Mouse (Mus musculus) gastrocnemius, adult 8-10 months (tissue): ENCODE data around the gene Ppm1h. TPM values are rescaled to one million over a fixed set of nuclear protein-coding genes. Genes with fewer than 3 reads are reported as not detected.

Experiments used
- DNase-seq, 2 experiments: peaks; one replicate each; pipeline ENCODE4 v3.0.0; 2022; ENCODE audit warnings: low spot score in 2 of 2
- total RNA-seq, 4 experiments: library from RNA; stranded (reverse); gene quantifications; 2 replicates each; pipeline ENCODE4 v1.2.4; 2022

Ppm1h gene
- total RNA-seq, 4 experiments from 2014 or later: 1.2 to 3.1 (median 1.2) TPM

DNA sequence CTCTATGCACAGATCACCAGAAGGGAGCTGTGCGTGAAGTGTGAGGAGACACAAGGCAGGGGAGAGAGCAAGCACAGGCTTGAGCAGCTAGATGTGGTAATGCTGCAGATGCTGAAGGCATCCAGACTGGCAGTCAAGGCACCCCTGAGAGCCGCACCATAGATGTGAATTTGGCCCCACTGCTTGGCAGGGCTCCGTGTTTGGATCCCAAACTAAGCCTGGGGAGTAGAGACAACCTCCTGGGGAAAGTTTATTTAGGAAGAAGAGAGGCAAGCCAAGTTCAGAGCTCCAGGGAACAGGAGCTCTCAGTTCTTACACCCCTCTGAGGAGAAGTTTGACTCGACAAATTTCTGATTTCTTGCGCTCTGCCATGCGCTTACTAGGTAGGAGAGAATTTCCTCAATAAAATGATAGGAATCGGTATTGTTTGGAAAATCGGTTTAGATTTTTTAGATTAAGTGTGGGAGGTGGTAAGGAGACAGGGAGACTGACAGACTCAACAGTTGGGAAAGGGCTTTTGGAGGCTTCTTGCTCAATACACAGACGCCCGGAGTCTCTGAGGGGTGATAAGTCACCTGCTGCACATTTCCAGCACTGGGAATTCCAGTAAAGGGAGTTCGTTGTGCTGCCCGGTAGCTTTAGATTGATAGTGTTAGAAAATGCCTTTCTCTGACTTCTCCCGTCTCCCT, 89.8 kb downstream of the Ppm1h start:
- DNase-seq: no peak

DNA sequence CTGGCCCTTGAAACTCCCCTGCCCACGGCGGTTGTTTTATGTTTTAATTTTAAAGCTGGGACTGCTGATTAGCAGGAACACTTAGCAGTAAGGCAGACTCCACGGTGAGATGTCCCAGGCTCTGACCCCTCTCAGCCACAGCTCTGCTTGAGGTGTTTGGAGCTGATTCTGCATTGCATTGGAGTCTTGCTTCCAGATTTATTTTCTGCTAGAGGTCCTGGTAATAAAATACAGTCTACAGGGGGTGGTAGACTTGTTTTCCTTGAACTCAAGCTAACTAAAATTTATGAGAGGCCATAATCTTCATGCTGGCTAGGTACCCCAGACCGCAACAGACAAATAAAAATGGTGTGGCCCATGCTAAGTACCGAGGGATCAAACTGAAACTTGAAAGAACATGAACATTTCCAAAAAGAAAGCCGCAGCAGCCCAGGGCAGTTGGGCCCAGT, 90.4 kb downstream of the Ppm1h start:
- no peak for DNase-seq

DNA sequence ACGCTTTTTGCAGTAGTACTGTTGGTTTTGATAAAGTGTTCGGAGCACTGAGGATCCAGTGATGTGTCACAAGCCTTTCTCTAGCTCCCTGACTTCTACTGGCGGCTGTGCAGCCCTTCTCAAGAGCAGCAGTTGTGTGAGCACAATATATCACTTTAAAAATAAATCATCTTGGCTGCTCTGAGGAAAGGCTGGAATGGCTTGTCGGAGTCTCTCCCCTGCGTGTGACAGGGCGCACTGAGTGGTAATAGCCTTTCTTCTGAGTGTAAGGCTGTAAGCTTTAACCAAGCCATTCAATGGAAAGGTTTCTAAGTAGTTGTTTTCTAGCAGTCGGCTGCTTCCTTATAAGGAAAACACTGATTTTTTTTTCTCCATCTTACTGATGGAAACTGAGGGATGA, 91.8 kb downstream of the Ppm1h start:
- no peak for DNase-seq

DNA sequence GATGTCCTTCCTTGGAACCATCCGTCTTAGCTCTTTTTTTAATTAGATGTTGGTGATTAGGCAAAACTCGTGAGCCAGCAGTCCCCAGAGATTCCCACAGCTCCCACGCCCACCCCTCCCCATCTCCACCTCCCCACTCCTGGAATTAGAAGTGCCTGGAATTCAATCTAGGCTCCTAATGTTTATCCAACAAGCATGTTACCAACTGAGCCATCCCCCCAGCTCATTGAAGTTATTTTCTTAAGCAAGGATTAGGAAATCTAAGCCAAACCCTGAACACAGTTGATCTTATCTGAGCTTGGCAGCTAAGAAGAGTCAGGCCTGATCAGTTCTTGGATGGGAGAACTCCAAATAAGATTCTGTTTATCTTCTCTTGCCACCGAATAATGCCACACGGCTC, 92.4 kb downstream of the Ppm1h start:
- no peak for DNase-seq

- DNase-seq: no peak
Observed at GRCm38 (mm10) chr10:122774169-122774568, 95.6 kb downstream of the Ppm1h start.

- no peak for DNase-seq
Observed at GRCm38 (mm10) chr10:122777436-122777835, 98.9 kb downstream of the Ppm1h start.

DNA sequence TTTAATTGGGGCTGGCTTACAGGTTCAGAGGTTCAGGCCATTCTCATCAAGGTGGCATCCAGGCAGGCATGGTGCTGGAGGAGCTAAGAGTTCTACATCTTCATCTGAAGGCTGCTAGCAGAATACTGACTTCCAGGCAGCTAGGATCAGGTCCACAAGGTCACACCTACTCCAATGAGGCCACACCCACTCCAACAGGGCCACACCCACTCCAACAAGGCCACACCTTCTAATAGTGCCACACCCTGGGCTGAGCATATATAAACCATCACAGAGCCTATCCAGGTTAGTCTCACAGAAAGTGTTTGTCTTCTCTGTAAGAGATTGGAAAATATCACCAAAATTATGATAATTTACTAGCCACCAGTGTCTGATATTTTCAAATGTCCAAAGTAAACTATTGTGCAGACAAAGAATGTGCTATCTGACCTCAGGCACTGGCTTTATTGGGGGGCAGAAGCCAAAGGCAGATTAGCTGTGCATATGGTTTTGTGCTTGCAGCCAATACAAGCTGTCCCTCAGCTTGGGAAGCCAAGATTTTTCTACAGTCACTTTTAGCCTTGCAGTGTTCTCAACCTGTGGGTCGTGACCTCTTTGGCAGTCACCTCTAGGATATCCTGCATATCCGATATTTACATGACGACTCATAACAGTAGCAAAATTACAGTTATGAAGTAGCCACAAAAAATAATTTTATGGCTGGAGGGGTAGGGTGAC, 99.5 kb downstream of the Ppm1h start:
- no peak for DNase-seq

DNA sequence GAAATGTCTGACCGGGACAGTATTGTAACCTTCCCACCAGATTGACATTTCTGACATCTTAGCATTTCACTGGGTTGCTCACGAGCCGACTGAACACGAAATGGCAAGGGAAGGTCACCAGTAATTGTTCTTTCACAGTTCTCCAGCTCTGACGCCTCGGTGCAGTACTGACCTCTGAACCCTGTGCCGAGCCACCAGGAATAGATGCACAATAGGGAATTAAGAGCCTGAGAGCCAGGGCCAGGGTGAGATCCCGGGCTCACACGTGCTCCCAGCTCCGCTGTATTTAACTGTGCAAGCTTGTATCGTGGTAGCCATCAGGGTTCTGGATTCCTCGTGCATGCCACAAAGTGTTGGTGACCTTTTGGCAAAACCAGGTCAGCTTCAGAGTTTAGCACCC, 100.8 kb downstream of the Ppm1h start:
- no peak for DNase-seq

DNA sequence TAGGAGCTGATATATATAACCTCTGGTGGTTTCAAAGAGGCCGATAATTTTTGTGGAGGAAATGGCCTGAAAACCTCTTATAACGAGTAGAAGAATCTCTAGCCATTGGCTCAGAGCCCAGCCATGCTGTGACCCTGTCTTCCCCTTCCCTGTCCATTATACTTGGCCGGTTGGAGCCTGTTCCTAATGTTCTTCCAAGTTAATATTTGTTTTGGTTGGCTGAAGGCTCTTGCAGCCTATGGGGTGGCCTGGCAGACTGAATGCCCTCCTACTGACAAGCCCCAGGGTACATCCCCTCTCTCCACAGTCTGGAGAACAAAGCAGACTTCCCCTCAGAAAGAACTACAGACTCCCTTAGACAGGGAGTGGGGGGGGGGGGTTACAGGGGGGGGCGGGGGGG, 104.2 kb downstream of the Ppm1h start:
- no peak for DNase-seq

GRCm38 (mm10) chr10:122789648-122790170, 111.1 kb downstream of the Ppm1h start:
- DNase-seq: no peak

- DNase-seq: no peak
Observed at GRCm38 (mm10) chr10:122792021-122792966, 113.7 kb downstream of the Ppm1h start.

GRCm38 (mm10) chr10:122793193-122793592, 114.6 kb downstream of the Ppm1h start:
- no peak for DNase-seq

DNA sequence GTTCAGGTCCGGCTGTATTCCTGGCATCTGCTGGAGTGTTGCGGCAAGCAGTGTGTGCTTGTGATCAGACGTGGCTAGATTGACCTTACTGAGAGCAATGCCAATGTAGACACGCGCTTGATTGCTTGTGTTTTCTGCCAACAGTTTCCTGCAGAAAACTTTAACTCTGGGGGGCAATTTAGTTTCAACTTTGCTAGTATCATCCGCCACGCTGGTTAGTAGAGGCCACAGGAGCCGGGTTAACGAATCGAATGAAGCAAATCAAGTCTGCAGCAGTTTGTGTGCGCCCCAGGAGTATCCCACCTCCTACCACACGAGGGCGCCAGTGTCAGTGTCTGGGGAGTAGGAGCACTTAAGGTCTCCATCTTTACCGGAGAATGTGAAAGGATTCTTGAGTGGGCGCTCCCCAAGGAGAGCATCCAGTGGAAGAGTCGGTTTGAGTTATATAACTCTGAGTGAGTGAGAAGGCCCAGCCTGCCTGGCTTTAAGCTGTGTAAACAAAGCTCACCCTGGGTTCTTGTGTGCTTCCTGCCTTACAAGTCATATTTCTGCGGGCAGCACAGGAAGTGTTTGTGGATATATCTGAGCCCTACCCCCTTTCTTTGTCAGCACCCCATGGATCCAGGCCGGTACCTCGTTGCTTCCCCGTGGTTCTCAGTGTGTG, 115.8 kb downstream of the Ppm1h start:
- peak; percentile 22 to 43 for DNase-seq

GRCm38 (mm10) chr10:122797955-122798354, 119.4 kb downstream of the Ppm1h start:
- DNase-seq: no peak

DNA sequence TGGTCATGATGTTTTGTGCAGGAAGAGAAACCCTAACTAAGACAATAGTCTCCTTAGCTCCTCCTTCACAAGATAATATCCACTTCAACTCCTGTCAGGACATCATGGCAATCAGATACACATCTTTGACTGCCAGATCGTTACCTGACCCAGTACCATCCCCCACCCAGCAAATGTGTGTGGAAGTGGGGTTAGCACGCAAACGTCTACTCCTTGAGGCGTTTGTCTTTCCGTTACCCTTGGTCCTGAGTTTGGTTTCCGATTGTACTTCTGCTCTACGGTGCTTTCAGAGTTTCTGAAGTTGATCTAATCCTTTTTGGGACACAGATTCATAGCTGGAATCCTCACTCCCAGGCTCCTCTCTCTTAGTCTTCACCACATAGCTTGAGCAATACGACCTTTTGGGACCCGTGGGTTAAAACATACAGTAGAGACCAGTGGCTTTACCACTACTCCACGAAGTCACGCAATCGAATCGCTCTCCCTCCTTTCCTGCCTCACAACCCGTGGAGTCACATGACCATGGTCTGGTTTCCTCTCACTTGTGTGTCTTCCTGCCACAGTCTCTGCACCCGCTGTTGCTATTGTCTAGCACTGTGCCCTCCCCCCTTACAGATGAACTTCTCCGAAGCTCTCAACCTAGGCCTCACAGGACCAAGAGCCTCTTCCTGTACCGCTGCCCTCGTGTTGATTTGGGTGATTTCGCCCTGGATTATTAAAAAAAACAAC, 121.6 kb downstream of the Ppm1h start:
- no peak for DNase-seq

- DNase-seq: no peak
Observed at GRCm38 (mm10) chr10:122800732-122801110, 122.2 kb downstream of the Ppm1h start.

DNA sequence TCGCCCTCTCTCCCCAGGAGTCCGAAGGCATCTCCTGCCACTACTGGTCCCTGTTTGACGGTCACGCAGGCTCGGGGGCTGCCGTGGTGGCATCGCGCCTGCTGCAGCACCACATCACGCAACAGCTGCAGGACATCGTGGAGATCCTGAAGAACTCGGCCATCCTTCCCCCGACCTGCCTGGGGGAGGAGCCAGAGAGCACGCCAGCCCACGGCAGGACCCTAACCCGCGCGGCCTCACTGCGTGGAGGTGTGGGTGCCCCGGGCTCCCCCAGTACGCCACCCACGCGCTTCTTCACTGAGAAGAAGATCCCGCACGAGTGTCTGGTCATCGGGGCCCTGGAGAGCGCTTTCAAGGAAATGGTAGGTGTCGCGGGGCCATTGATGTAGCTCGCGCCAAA, 123.7 kb downstream of the Ppm1h start:
- no peak for DNase-seq

GRCm38 (mm10) chr10:122802901-122803300, 124.3 kb downstream of the Ppm1h start:
- no peak for DNase-seq

DNA sequence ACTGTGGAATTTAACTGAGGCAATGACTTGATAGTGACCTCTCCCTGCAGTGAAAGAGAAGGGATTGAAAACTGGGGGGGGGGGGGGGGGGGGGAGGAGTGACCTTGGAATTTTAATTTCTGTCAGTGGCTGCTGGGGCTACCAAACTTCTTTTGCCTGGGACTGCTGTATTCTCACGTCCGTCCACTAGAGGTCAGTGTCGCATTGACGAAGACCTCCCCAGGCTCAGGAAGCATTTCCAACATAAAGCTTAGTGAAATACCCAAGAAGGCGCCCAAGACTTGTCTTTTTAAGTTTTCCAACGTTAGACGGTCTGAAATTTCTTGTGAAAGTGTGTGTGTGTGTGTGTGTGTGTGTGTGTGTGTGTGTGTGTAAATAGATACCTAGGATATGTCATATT, 125.3 kb downstream of the Ppm1h start:
- DNase-seq: peak; percentile 33 to 44

DNA sequence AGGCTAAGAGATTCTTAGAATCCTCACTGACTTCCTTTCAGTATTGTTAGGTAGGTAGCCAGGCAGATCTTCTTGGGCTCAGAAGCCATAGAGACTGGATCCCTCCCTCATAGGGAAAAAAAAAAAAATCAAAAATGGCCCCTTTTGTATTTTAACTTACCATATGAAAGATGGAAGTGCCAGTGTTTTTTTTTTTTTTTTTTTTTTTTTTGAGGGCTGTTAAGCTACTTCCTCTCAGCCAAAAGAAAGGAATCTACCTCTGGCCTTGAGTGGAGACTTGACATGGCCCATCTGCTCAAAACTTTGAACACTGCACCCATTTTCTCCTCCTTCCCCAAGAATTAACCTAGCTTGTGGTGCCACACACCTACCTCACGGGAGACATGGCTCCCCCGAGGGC, 127.3 kb downstream of the Ppm1h start:
- DNase-seq: no peak
